Mouse (Mus musculus): ENCODE data around the gene Npff. TPM values are rescaled to one million over a fixed set of nuclear protein-coding genes. Genes with fewer than 3 reads are reported as not detected.

Npff gene
- polyA plus RNA-seq, 1 experiment, result 1.0 TPM

GRCm38 (mm10) chr15:102518859-102519201, 5.9 kb downstream of the Npff start:
- H3K4me3 ChIP-seq (ENCODE audit: low read depth, low read length), result peak overlapping the region; percentile 95
- peaks cover 6% of the 10 kb centered on the region; the same call in 1 of the 2 replicates for H3K36me3 ChIP-seq (ENCODE audit: control insufficient read depth, insufficient read depth, low read length, poor library complexity, severe bottlenecking)
- no peaks in the 10 kb centered on the region for H3K27me3 ChIP-seq (ENCODE audit: control insufficient read depth, insufficient read depth, low read length, poor library complexity, severe bottlenecking)
- TF ChIP-seq EP300 (IDR thresholded peaks at IDR 0.05; ENCODE audit: insufficient read depth, low read depth, low read length), result no peak
- no peak for TF ChIP-seq POLR2A (IDR thresholded peaks at IDR 0.05; ENCODE audit: insufficient read depth, low read length)
- no peak for TF ChIP-seq CTCF (IDR thresholded peaks at IDR 0.05; ENCODE audit: low read depth, low read length)
- no peaks in the 10 kb centered on the region for H3K9me3 ChIP-seq (replicated peaks; ENCODE audit: control insufficient read depth, insufficient read depth, low read length, poor library complexity, severe bottlenecking)
- H3K4me1 ChIP-seq (ENCODE audit: control insufficient read depth, insufficient read depth, low read length), result peaks cover 3% of the 10 kb centered on the region
- H3K9ac ChIP-seq (ENCODE audit: low read depth, poor library complexity, severe bottlenecking), result peak overlapping the region; percentile 68
- H3K27ac ChIP-seq (ENCODE audit: insufficient read depth, low read length), result peak overlapping the region; percentile 36; the same call in 1 of the 2 replicates

GRCm38 (mm10) chr15:102517976-102518858, 6.5 kb downstream of the Npff start, which contains the start of gene Tarbp2:
Gene Tarbp2 (plus strand): TSS chr15:102518192.
- peaks cover 4% of the 10 kb centered on the region; the same call in 1 of the 2 replicates for H3K36me3 ChIP-seq (ENCODE audit: control insufficient read depth, insufficient read depth, low read length, poor library complexity, severe bottlenecking)
- H3K9ac ChIP-seq (ENCODE audit: low read depth, poor library complexity, severe bottlenecking), result peak within 1 kb of the TSS; percentile 68
- H3K27ac ChIP-seq (ENCODE audit: insufficient read depth, low read length), result peak within 1 kb of the TSS; percentile 59
- H3K4me1 ChIP-seq (ENCODE audit: control insufficient read depth, insufficient read depth, low read length), result peaks cover 3% of the 10 kb centered on the region
- no peaks in the 10 kb centered on the region for H3K27me3 ChIP-seq (ENCODE audit: control insufficient read depth, insufficient read depth, low read length, poor library complexity, severe bottlenecking)
- TF ChIP-seq POLR2A (IDR thresholded peaks at IDR 0.05; ENCODE audit: insufficient read depth, low read length) (peak; percentile 88), CTCF (IDR thresholded peaks at IDR 0.05; ENCODE audit: low read depth, low read length) (no peak), EP300 (IDR thresholded peaks at IDR 0.05; ENCODE audit: insufficient read depth, low read depth, low read length) (no peak)
- no peaks in the 10 kb centered on the region for H3K9me3 ChIP-seq (replicated peaks; ENCODE audit: control insufficient read depth, insufficient read depth, low read length, poor library complexity, severe bottlenecking)
- peak within 1 kb of the TSS; percentile 95 for H3K4me3 ChIP-seq (ENCODE audit: low read depth, low read length)

GRCm38 (mm10) chr15:102517631-102517975, 7.1 kb downstream of the Npff start:
- Histone ChIP-seq H3K9me3 (replicated peaks; ENCODE audit: control insufficient read depth, insufficient read depth, low read length, poor library complexity, severe bottlenecking) (no peaks in the 10 kb centered on the region), H3K36me3 (ENCODE audit: control insufficient read depth, insufficient read depth, low read length, poor library complexity, severe bottlenecking) (peaks cover 4% of the 10 kb centered on the region; the same call in 1 of the 2 replicates), H3K4me1 (ENCODE audit: control insufficient read depth, insufficient read depth, low read length) (peaks cover 3% of the 10 kb centered on the region), H3K27me3 (ENCODE audit: control insufficient read depth, insufficient read depth, low read length, poor library complexity, severe bottlenecking) (no peaks in the 10 kb centered on the region), H3K27ac (ENCODE audit: insufficient read depth, low read length) (no peak overlapping the region), H3K4me3 (ENCODE audit: low read depth, low read length) (peak overlapping the region; percentile 65), H3K9ac (ENCODE audit: low read depth, poor library complexity, severe bottlenecking) (peak overlapping the region; percentile 62)
- TF ChIP-seq CTCF (IDR thresholded peaks at IDR 0.05; ENCODE audit: low read depth, low read length) (no peak), EP300 (IDR thresholded peaks at IDR 0.05; ENCODE audit: insufficient read depth, low read depth, low read length) (no peak), POLR2A (IDR thresholded peaks at IDR 0.05; ENCODE audit: insufficient read depth, low read length) (peak; percentile 78)

- H3K36me3 ChIP-seq (ENCODE audit: control insufficient read depth, insufficient read depth, low read length, poor library complexity, severe bottlenecking), result no peaks in the 10 kb centered on the region
- peak within 1 kb of the TSS; percentile 63 for H3K27ac ChIP-seq (ENCODE audit: insufficient read depth, low read length)
- H3K9ac ChIP-seq (ENCODE audit: low read depth, poor library complexity, severe bottlenecking), result peak within 1 kb of the TSS; percentile 62
- peaks cover 6% of the 10 kb centered on the region for H3K4me1 ChIP-seq (ENCODE audit: control insufficient read depth, insufficient read depth, low read length)
- peak within 1 kb of the TSS; percentile 67 for H3K4me3 ChIP-seq (ENCODE audit: low read depth, low read length)
- no peak for TF ChIP-seq POLR2A (IDR thresholded peaks at IDR 0.05; ENCODE audit: insufficient read depth, low read length)
- TF ChIP-seq EP300 (IDR thresholded peaks at IDR 0.05; ENCODE audit: insufficient read depth, low read depth, low read length), result no peak
- TF ChIP-seq CTCF (IDR thresholded peaks at IDR 0.05; ENCODE audit: low read depth, low read length), result no peak
- H3K27me3 ChIP-seq (ENCODE audit: control insufficient read depth, insufficient read depth, low read length, poor library complexity, severe bottlenecking), result no peaks in the 10 kb centered on the region
- H3K9me3 ChIP-seq (replicated peaks; ENCODE audit: control insufficient read depth, insufficient read depth, low read length, poor library complexity, severe bottlenecking), result no peaks in the 10 kb centered on the region
Observed at GRCm38 (mm10) chr15:102516728-102517404, 7.9 kb downstream of the Npff start, which contains the start of gene Map3k12. Gene Map3k12 (minus strand): TSS chr15:102517064.

- H3K27ac ChIP-seq (ENCODE audit: insufficient read depth, low read length), result peak overlapping the region; percentile 63
- no peak for TF ChIP-seq EP300 (IDR thresholded peaks at IDR 0.05; ENCODE audit: insufficient read depth, low read depth, low read length)
- TF ChIP-seq CTCF (IDR thresholded peaks at IDR 0.05; ENCODE audit: low read depth, low read length), result no peak
- TF ChIP-seq POLR2A (IDR thresholded peaks at IDR 0.05; ENCODE audit: insufficient read depth, low read length), result peak; percentile 52
- no peaks in the 10 kb centered on the region for H3K9me3 ChIP-seq (replicated peaks; ENCODE audit: control insufficient read depth, insufficient read depth, low read length, poor library complexity, severe bottlenecking)
- H3K4me3 ChIP-seq (ENCODE audit: low read depth, low read length), result peak overlapping the region; percentile 67
- peak overlapping the region; percentile 62 for H3K9ac ChIP-seq (ENCODE audit: low read depth, poor library complexity, severe bottlenecking)
- no peaks in the 10 kb centered on the region for H3K27me3 ChIP-seq (ENCODE audit: control insufficient read depth, insufficient read depth, low read length, poor library complexity, severe bottlenecking)
- peaks cover 7% of the 10 kb centered on the region for H3K4me1 ChIP-seq (ENCODE audit: control insufficient read depth, insufficient read depth, low read length)
- no peaks in the 10 kb centered on the region for H3K36me3 ChIP-seq (ENCODE audit: control insufficient read depth, insufficient read depth, low read length, poor library complexity, severe bottlenecking)
Observed at GRCm38 (mm10) chr15:102516293-102516692, 8.4 kb downstream of the Npff start.
